Mouse (Mus musculus) CD4-positive, CD25-positive, alpha-beta regulatory T cell, adult 2 months (primary cell): ENCODE results near the gene Isg20l2.

Experiments
- DNase-seq: peaks from one replicate; pipeline ENCODE4 v3.0.0-alpha.2; 2012; ENCODE audit warnings: low read depth, low spot score

The Isg20l2 gene

DNA sequence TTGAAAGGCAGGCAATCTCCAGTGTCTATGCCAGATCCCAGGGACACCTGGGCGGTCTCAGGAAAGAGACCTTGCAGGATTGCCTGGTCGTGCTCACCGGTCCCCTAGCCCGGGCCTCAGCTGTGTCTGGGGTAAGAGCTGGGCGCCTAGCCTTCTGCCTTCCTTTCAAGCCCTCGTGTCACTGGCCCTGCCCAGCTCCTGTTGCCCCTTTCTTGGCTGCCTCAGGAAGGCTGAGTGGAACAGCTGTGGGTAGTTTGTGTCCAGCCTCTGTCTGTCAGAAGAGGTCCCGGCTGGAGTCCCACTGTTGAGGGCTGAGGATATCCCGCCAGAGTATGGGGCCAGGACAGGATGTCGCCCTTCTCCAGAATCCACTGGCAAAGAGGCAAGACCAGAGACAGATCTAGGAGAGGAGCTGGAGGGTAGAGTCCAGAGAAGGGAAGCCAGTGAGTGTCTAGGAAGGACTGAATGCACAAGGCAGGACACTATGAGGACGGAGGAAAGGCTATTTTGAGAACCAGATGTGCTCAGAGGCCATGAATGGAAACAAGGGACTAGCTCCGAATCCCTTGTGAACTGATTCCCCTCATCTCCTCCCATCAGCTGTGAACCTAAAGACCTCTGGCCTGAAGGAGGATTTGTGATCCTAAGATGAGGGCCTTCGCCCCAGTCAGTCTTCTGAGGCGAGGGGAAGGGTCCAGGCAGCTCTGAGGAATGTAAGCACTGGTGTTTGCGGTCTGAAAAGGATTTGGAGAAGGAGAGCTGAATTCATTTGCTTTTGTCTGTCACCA is 43.7 kb downstream of the Isg20l2 start:
- no peak for DNase-seq

DNA sequence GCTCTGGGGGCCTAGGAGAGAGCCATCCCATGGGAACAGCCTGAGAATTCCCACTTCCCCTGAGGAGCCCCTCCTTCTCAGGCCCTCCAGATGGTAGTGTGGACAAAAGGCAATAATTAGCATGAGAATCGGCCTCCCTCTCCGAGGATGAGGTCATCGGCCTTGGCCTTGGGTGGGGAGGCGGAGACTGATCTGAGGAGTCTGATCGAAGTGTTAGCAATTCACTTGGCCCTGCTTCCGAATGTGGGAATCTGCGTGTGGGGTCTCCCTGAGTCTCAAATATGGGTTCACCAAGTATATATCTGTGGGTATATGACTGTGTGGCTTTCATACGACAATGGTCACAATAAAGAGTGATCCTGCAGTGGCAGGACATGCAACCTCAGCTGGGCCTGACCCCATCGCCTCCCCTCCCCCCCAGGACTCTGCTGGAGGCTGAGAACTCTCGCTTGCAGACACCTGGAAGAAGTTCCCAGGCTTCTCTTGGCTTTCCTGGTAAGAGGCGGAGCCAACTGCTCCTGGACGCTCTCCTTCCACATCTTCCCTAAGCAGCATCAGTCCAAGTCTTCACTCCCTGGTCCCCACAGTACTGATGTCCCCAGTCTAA is 44.4 kb downstream of the Isg20l2 start:
- DNase-seq, result no peak

DNA sequence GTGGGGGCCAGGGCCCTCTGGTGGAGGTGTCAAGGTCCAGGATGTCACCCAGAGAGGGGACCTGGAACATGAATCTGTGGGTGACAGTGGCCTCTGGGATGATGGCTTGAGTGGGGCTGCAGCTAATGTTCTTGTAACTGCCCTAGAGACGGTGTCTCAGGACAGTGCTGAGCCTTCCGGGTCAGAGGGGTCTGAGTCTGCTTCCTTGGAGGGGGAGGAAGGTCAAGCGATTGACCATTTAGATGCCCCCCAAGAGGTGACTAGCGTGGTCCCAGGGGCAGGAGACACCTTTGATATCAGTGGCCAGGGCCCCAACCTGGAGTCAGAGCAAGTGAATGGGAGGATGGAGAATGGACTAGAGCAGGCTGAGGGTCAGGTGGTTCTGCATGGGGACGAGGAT is 49.4 kb downstream of the Isg20l2 start:
- DNase-seq, result no peak

DNA sequence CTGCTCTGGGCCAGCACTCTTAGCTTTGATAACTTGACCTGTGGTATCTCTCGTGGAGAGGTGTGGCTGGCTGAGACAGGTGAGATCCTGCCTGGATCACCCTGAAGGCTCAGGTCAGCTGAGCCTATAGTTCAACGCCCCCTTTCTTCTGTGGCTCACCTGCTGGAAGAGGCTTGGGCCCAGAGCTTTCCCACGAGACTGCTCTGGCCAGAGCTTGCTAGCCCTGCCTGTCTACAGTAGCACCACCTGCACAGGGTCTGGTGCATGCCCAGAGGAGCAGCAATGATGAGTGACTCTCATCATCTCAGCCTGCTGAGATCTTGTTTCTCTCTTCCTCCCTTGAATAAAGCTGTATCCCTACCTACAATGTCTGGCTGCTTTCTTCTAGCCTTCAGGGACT is 50.0 kb downstream of the Isg20l2 start:
- DNase-seq, result no peak

DNA sequence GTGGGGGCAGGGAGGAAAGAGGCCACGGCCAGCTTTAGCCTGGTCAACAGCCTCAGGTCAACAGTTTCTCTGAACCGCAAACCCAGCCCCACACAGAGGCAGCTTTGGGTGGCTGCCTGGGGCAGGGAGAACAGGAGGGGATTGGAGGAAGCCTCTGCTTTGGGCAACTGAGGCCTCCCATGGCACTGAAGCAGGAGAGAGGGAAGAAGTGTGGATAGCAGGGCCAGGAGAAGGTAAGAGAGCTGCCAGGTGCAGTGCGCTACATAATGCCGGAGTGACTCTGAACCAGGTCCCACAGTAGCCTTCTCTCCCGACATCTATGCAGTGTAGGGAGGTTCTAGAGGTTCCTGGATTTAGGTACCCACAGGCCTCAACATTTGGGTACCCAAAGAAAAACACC is 50.6 kb downstream of the Isg20l2 start:
- no peak for DNase-seq

DNA sequence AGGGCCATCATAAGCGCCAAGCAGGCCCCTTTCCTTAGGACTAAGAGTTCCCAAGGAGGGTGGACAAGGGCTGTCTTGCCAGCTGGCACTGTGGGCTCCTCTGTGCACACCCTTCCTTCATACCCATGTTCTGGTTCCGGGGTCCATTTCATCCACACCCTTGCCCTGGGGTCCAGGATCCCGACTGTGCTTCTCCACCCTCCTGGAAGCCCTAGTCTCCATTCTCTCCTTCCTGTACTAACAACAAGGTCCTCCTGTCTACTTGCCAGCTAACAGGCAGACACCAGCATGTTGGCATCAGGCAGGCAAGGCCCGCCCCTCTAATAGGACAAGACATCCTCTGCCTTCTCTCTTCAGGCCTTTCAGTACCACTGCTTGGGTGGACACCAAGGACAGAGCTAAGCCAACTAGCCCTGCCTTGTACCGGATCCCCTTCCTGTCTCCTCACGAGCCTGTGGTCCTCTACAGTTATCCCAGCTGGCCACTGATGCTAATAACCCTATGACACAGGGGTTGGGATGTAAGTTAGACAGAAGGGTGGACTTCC is 51.2 kb downstream of the Isg20l2 start:
- DNase-seq, result no peak

DNA sequence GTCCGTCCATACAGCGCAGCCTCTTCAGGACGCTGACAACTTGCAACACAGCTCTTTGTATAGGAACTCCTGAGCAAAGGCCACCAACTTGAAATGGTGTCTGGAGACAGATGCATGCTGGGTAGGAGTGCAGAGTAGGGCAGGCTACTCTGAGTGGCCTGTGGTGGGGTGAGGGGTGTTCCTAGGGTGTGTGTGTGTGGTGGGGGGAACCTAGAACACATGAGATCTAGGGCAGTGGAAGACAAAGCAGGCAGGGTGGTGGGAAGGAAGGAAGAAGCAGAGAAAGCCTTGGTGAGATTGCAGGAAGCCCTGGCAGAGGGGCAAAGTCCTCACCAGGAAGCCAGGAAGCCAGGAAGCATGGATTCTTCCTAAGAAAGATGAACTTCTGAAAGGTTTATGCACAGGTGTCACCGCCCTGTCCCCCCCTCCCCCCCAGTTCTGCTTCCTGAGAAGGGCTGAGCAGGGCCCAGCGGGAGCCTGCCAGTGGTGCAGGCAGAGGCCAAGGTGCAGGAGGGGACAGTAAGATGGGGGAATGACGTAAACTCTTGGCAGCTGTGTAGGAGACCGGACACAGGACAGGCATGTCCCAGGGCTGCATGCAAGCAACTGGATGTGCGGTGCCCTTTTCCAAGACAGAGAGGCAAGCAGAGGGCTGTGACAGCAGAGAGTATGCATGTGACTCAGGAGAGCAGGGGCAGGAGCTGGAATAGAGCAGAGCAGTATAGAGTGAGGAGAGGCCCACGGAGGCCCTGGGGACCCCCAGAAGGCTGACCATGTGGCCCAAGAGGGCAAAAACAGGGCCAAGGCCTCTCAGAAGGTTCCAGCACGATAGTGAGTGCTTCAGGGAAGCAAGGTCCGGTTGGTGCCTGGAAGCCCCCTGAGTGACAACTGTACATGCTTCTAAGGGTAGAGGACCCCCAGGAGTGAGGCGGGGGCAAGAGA is 52.1 kb downstream of the Isg20l2 start:
- no peak for DNase-seq

DNA sequence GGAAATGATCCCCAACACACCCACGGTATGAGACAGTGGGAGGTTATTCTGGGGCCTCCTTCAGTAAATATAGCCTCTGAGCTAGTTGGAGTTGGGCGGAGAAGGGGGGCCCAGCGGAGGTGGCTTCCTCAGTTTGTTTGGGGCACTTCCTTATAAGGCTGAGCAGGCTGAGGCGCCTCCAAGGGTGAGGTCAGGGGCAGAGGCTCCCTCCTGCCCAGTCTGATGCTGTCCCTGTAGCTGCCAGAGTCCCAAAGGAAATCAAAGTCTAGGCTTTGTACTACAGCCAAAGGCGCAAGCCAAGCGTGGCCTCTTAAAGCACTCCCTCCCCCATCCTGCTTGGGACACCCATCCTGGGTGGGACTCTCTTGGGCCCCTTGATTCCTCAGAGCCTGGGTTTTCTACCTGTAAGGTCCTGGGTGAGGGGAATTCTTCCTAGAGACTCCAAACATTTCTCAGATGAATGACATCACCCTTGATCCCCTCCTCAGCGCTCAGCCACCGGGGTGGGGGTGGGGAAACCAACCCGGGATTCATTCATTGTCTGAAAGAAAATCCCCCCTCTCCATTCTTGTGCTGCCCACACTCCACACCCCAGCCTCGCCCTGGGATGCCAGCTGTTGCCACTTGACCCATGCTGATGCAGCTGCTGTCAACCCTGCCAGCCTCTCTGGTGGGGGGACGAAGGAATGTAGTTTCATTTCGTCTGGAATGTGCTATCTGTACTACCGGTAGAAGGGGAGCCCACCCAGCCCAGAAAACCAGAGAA is 52.9 kb downstream of the Isg20l2 start:
- DNase-seq, result peak; percentile 28

DNA sequence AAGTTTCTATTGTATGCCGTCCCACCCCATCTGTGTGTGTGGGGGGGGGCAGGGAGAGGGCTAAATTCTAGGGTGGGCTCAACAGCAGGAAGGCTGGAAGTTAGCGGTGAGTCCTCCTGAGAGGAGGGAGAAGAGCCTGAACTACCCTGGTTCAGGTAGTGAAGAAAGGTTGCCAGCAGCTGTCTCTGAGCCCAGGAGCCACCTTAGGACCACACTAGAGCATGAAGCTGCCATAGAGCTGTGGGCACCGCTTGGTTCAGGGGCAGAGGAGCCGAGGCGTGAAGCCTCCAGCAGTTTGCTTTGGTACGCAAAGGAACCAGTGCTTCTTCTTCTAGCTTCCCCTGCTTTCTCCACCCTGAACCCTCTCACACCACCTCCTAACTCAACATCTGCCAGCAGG is 53.5 kb downstream of the Isg20l2 start:
- no peak for DNase-seq

DNA sequence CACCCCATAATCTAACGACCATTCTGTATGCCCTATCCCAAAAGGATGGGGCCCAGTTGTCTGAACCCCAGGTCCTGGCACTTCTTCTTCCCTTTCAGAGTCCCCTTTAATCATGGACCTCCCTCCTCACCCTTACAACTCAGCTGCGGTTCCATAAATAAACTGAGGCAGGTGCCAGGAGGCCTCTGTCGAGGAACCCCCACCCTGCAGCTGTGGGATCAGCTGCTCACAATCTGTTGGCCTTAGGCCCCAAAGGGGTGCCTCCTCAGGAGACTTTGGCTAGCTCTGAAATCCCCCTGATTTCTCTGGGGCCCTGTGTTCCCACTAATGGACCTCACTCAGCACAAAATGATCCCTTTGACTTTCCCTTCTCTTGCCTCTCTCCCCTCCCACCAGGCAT is 54.0 kb downstream of the Isg20l2 start:
- no peak for DNase-seq

DNA sequence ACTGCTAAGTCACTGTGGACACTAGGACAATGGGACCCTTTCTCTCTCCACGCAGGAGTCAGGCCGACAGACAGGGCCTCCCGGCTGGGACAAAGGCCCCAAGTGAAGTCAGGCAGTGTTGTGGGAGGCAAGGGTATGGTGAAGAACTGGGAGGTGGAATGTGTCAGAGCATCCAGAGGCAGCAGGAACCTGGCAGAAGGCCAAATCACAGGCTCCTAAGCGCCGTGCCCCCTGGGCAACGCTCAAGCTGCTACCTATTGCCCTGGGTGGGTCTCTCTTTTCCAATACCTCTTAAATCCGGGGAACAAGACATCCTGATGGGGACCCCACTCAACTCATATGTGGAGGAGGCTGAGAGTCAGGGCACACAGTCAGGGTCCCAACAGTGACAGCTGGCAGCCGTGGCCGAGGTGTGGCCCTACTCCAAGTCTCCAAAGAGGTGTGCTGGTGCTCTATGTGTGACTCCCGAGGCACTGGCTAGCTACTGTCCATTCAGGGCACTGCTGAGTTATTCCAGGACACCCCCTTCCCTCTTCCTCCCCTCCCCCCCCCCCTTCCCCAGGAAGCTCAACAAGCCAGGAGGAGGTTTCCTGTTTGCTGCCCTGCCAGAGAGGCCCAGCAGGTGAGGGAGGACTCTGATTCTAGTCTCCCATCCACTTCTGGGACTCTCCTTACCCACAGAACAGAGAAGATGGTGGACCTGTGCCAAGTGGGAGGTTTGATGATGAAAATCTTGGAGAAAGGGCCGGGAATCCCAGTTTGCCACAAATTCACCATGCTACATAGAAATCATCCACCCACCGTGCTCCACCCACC is 55.6 kb downstream of the Isg20l2 start:
- no peak for DNase-seq

DNA sequence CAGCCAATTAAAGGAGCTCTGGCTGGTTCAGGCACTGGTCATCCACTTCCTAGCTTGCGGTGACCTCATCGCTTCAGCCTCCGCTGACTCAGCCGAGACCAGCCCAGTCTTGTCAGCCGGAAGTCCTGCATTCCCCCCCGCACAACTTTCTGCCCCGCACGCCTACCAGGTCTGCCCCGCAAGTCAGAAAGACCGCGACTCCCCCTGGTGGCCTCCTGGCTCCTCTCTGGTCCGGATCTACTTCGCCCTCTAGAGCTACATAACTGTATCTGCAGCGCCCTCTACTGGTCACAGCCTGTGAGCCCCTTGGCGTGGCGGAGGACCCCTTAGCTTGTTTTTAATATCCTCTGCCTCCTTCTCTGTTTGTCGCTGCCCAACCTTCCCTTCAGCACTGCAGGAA is 56.8 kb downstream of the Isg20l2 start:
- DNase-seq, result peak; percentile 95

DNA sequence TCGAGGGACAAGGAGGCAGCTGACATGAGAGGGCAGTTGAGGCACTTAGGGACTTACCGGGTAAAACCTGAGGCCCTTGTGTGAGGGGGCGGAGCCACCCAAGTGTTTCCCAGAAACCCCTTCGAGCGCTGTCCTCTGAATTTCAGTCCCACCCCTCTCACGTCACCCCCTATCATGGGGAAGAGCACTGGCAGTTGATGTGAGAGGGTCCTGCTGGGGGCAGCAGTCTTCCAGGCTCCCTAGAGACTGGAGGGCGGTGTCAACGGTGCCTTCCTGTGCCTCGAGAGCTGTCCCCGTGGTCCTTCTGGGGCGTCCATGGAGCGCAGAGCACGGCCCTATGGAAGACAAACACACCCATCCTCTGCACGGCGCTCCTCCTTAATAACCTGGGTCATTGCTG is 57.5 kb downstream of the Isg20l2 start:
- peak; percentile 71 for DNase-seq

DNA sequence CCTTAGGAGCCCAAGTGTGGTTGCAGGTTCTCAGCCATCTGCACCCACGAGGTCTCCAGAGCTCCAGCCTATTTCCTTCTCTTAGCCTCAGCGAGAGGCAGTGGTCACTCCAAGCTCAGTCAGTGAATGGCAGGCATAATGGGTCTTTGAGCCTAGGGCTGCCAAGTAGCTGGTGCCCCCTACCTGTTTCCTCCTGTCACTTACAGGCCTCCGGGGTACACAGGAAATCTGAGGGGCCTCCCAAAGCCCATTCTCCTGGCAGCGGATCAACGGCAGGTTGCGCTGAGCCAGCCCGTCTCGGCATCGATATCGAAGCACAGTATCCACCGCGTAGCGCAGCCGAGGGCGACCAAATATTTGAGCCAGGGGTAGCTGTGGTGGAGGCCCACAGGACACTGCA is 58.0 kb downstream of the Isg20l2 start:
- peak; percentile 28 for DNase-seq

DNA sequence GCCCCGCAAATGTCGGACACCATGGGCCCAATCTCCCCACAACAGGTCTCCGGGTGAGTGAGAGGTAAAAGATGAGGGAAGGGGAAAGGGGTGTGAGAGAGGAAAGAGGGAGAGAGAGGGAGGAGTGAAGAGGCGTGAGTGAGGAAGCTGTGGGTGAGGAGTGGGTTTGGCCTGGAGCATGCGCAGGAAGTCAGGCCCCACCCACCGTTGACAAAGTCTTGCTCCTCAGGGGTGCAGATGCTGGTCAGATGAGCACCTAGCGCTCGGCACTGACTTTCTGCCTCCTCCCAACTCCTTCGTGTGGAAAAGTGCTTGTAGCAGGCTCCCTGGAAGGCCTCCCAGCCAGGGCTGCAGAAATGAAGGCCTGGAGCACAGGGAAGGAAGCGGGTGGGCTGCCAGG is 59.8 kb downstream of the Isg20l2 start:
- no peak for DNase-seq
